In genomic region chr3:103737778-103738571, GRCm38 (mm10) we compare ENCODE assay signal across 8 mouse cellular contexts. TPM values are rescaled to one million over a fixed set of nuclear protein-coding genes. Genes with fewer than 3 reads are reported as not detected.
DNase-seq lines count a peak whose midpoint lies in the region.

TSS of gene Olfml3 (minus strand) at chr3:103738001.

- peaks cover 62% of the 10 kb centered on the region for H3K4me1 ChIP-seq in megakaryocyte, embryonic 14.5 days

- DNase-seq in adrenal gland, adult (ENCODE audit: inconsistent age in 2 of 2, low spot score in 1 of 2), result peak; percentile 85 to 95
- peak; percentile 95 for DNase-seq in embryo, embryonic 10 days (ENCODE audit: low spot score)
- peak; percentile 92 for DNase-seq in gastrocnemius, postnatal 10 days
- DNase-seq in hindlimb bud, embryonic 11.5 days (ENCODE audit: extremely low spot score, low read depth, low spot score), result peak; percentile 88
- DNase-seq in left cerebral cortex, adult 8-10 months (ENCODE audit: low spot score in 2 of 2), result peak; percentile 69 to 91
- peak; percentile 97 for DNase-seq in right cerebral cortex, adult 2 months (ENCODE audit: low spot score in 2 of 2)
- peak; percentile 62 for DNase-seq in urinary bladder, postnatal 10 days (ENCODE audit: low spot score)

- H3K27me3 ChIP-seq in megakaryocyte, embryonic 14.5 days (replicated peaks), result no peaks in the 10 kb centered on the region

- peaks cover 95% of the 10 kb centered on the region for H3K36me3 ChIP-seq in megakaryocyte, embryonic 14.5 days (replicated peaks; ENCODE audit: low read length)

- no peaks in the 10 kb centered on the region for H3K9me3 ChIP-seq in megakaryocyte, embryonic 14.5 days

- H3K4me3 ChIP-seq in megakaryocyte, embryonic 14.5 days (replicated peaks), result peak within 1 kb of the TSS; percentile 82

RNA-seq across cellular contexts. Expression of gene Olfml3, which starts in this region (rescaled TPM):
- 10 to 100 TPM in 1 of 2 experiments, 1 to 10 TPM in 1; 10.0 to 15.0 TPM for total RNA-seq in gastrocnemius, postnatal 10 days (2021)
- total RNA-seq in left cerebral cortex, adult 8-10 months (2022), result 10 to 100 TPM; 13.0 to 32.4 (median 20.6) TPM
- polyA plus RNA-seq in megakaryocyte, embryonic 14.5 days (2012; ENCODE audit: insufficient read depth, low replicate concordance), result 0.12 TPM in 1 of 2 replicates, not detected in the other

Comparison
In these comparisons a context has a peak if more than half of its experiments do, and no peak if none do; other contexts are left out.
1. Peak in every context shown above with its lines: DNase-seq and H3K4me3 ChIP-seq.